Comparison of ENCODE assay signal across 7 mouse cellular contexts in genomic region chr12:71702181-71702580, GRCm38 (mm10).
"Had no signal": no experiment of that assay in that cellular context is flagged by ENCODE, and none has a peak within 500 bp of the region (broad histone marks: within the 10 kb centered on the region; RNA-seq: fewer than 3 reads in every experiment).

No protein-coding gene starts in this region.

- H3K4me3 ChIP-seq: limb, embryonic 10.5 days; liver, embryonic 15.5 days; neural tube, embryonic 12.5 days had no signal

- ATAC-seq: lung, postnatal 0 days had no signal

- H3K36me3 ChIP-seq: limb, embryonic 10.5 days; liver, embryonic 15.5 days; neural tube, embryonic 12.5 days had no signal

- H3K9ac ChIP-seq: liver, embryonic 15.5 days; neural tube, embryonic 12.5 days had no signal

- H3K4me2 ChIP-seq: liver, embryonic 11.5 days; liver, embryonic 15.5 days; neural tube, embryonic 12.5 days had no signal

- H3K27ac ChIP-seq: limb, embryonic 10.5 days; liver, embryonic 15.5 days; neural tube, embryonic 12.5 days; stomach, postnatal 0 days had no signal

- H3K9me3 ChIP-seq: limb, embryonic 10.5 days; liver, embryonic 15.5 days had no signal

- DNase-seq: lung, adult 2 months had no signal

- H3K27me3 ChIP-seq: liver, embryonic 15.5 days; neural tube, embryonic 12.5 days had no signal

- H3K4me1 ChIP-seq: limb, embryonic 10.5 days; liver, embryonic 15.5 days; neural tube, embryonic 12.5 days had no signal
